Mouse (Mus musculus) lung, adult 2 months (tissue): ENCODE data around the gene Tmem120b. TPM values are rescaled to one million over a fixed set of nuclear protein-coding genes. Genes with fewer than 3 reads are reported as not detected.
"Not testable (repeated sequence)": the region's sequence is repeated elsewhere in the genome, so short reads cannot be mapped to it uniquely, and the experiment has no call there.

Experiments
- DNase-seq: peaks from one replicate; pipeline ENCODE4 v3.0.0; 2022
- H3K4me1 ChIP-seq: fragments of 200-500 bp; 2 replicates; pipeline ENCODE4 v1.6.1; 2011; ENCODE audit warnings: low read length; ENCODE audit not compliant: control insufficient read depth, insufficient read depth
- H3K4me3 ChIP-seq: fragments of 200-500 bp; replicated peaks from 2 replicates; pipeline ENCODE3; 2011; ENCODE audit warnings: low read depth, mild to moderate bottlenecking, control low read depth, low read length; ENCODE audit errors: extremely low read depth
- CTCF ChIP-seq: fragments of 200-500 bp; IDR thresholded peaks from 2 replicates; pipeline ENCODE4 v1.5.1; 2011; ENCODE audit warnings: mild to moderate bottlenecking, low read length, control low read depth; ENCODE audit not compliant: insufficient read depth
- POLR2A ChIP-seq: fragments of 200-500 bp; IDR thresholded peaks from 2 replicates; pipeline ENCODE4 v1.6.1; 2011; ENCODE audit warnings: low read depth, mild to moderate bottlenecking, control low read depth, low read length, borderline replicate concordance; ENCODE audit errors: extremely low read depth
- WGBS: fragments of 180-500 bp; shearing (Covaris S2); methylation state at CpG from one replicate; pipeline ENCODE4 v1.1.7; 2018; 5-methylcytosine and 5-hydroxymethylcytosine counted together
- polyA plus RNA-seq: library from polyadenylated mRNA; depleted of rRNA; stranded (reverse); fragments of >200 nt; gene quantifications from 2 replicates; pipeline ENCODE4 v1.2.3, GENCODE M21; 2012

The Tmem120b gene
- polyA plus RNA-seq, 1 experiment: 12.1 TPM

- no peak for DNase-seq
- Histone ChIP-seq H3K4me1 (no peaks in the 10 kb centered on the region), H3K4me3 (no peak within 1 kb of the TSS)
- no peak for TF ChIP-seq POLR2A
- no peak for TF ChIP-seq CTCF
- WGBS: 86% methylated on average over 3 of the region's 3 CpGs
Observed at GRCm38 (mm10) chr5:123046916-123047315, 21.3 kb upstream of the Tmem120b start, which contains the start of gene Morn3. Gene Morn3, minus strand, starts transcription at chr5:123047016.

GRCm38 (mm10) chr5:123049271-123049670 lies 18.9 kb upstream of the Tmem120b start:
- 4% methylated on average over 12 of the region's 12 CpGs for WGBS
- H3K4me1 ChIP-seq: no peaks in the 10 kb centered on the region
- peak; percentile 27 for DNase-seq
- no peak overlapping the region for H3K4me3 ChIP-seq
- TF ChIP-seq CTCF: no peak
- no peak for TF ChIP-seq POLR2A

- WGBS: 59% methylated on average over 9 of the region's 9 CpGs
- DNase-seq: no peak
- Histone ChIP-seq H3K4me3 (no peak overlapping the region), H3K4me1 (no peaks in the 10 kb centered on the region)
- no peak for TF ChIP-seq CTCF
- no peak for TF ChIP-seq POLR2A
Observed at GRCm38 (mm10) chr5:123050918-123051317, 17.3 kb upstream of the Tmem120b start.

- H3K4me1 ChIP-seq: no peaks in the 10 kb centered on the region
- TF ChIP-seq POLR2A (no peak), CTCF (no peak)
- DNase-seq: no peak
- H3K4me3 ChIP-seq: no peak overlapping the region
- 81% methylated on average over 5 of the region's 5 CpGs for WGBS
Observed at GRCm38 (mm10) chr5:123051736-123052135, 16.5 kb upstream of the Tmem120b start.

GRCm38 (mm10) chr5:123057366-123058250 lies 10.6 kb upstream of the Tmem120b start:
- TF ChIP-seq CTCF (peak; percentile 40; the same call in 1 of the 2 replicates), POLR2A (peak; percentile 93; the same call in 1 of the 2 replicates)
- 8% methylated on average over 48 of the region's 48 CpGs for WGBS
- DNase-seq: peak; percentile 96
- H3K4me1 ChIP-seq: 0 out of 2 replicates have a peak, but pooled peaks cover 2% of the 10 kb centered on the region
- peak overlapping the region; percentile 54 for H3K4me3 ChIP-seq

- 28% methylated on average over 16 of the region's 16 CpGs for WGBS
- peak overlapping the region; percentile 54 for H3K4me3 ChIP-seq
- DNase-seq: no peak
- TF ChIP-seq CTCF: no peak
- no peak for TF ChIP-seq POLR2A
- H3K4me1 ChIP-seq: 0 out of 2 replicates have a peak, but pooled peaks cover 2% of the 10 kb centered on the region
Observed at GRCm38 (mm10) chr5:123058251-123059102, 9.7 kb upstream of the Tmem120b start.

- DNase-seq: peak; percentile 46
- TF ChIP-seq POLR2A (no peak), CTCF (peak; percentile 21; the same call in 1 of the 2 replicates)
- Histone ChIP-seq H3K4me3 (no peak overlapping the region), H3K4me1 (0 out of 2 replicates have a peak, but pooled peaks cover 2% of the 10 kb centered on the region)
- 21% methylated on average over 14 of the region's 14 CpGs for WGBS
Observed at GRCm38 (mm10) chr5:123059757-123060520, 8.3 kb upstream of the Tmem120b start.

GRCm38 (mm10) chr5:123060706-123061401 lies 7.4 kb upstream of the Tmem120b start:
- TF ChIP-seq CTCF: no peak
- peak; percentile 46; the same call in 1 of the 2 replicates for TF ChIP-seq POLR2A
- 57% methylated on average over 9 of the region's 9 CpGs for WGBS
- H3K4me1 ChIP-seq: 0 out of 2 replicates have a peak, but pooled peaks cover 2% of the 10 kb centered on the region
- H3K4me3 ChIP-seq: no peak overlapping the region
- peak; percentile 39 for DNase-seq

GRCm38 (mm10) chr5:123061402-123061749 lies 6.8 kb upstream of the Tmem120b start:
- not testable (repeated sequence) for H3K4me1 ChIP-seq, DNase-seq, H3K4me3 ChIP-seq
- 69% methylated on average over 6 of the region's 6 CpGs for WGBS
